Mouse (Mus musculus): ENCODE measurements around the gene Ppp4r4. TPM values are rescaled to one million over a fixed set of nuclear protein-coding genes. Genes with fewer than 3 reads are reported as not detected.
A peak's percentile ranks its signal among the peaks of the same experiment; 100 is the strongest.

The Ppp4r4 gene
- polyA plus RNA-seq, 1 experiment: 22.3 TPM

GRCm38 (mm10) chr12:103513039-103513438 lies 19.0 kb upstream of the Ppp4r4 start:
- no peak for TF ChIP-seq CTCF (IDR thresholded peaks at IDR 0.05; ENCODE audit: borderline replicate concordance, insufficient read depth, low read depth, low read length)
- TF ChIP-seq POLR2A (IDR thresholded peaks at IDR 0.05; ENCODE audit: borderline replicate concordance, insufficient read depth, low read length): no peak
- H3K4me3 ChIP-seq (replicated peaks; ENCODE audit: insufficient read depth, low read depth, low read length): no peak overlapping the region
- DNase-seq: no peak
- no peak overlapping the region for H3K27ac ChIP-seq (ENCODE audit: insufficient read depth, low read length)
- H3K27me3 ChIP-seq (ENCODE audit: control insufficient read depth, insufficient read depth, low read length): no peaks in the 10 kb centered on the region
- WGBS: 36% methylated on average over 2 of the region's 2 CpGs
- H3K4me1 ChIP-seq (ENCODE audit: control insufficient read depth, insufficient read depth, low read length): no peaks in the 10 kb centered on the region

GRCm38 (mm10) chr12:103513451-103513871 lies 18.6 kb upstream of the Ppp4r4 start:
- 15% methylated on average over 4 of the region's 4 CpGs for WGBS
- no peaks in the 10 kb centered on the region for H3K27me3 ChIP-seq (ENCODE audit: control insufficient read depth, insufficient read depth, low read length)
- no peak for TF ChIP-seq CTCF (IDR thresholded peaks at IDR 0.05; ENCODE audit: borderline replicate concordance, insufficient read depth, low read depth, low read length)
- TF ChIP-seq POLR2A (IDR thresholded peaks at IDR 0.05; ENCODE audit: borderline replicate concordance, insufficient read depth, low read length): no peak

GRCm38 (mm10) chr12:103514354-103514753 lies 17.7 kb upstream of the Ppp4r4 start:
- 35% methylated on average over 3 of the region's 3 CpGs for WGBS
- H3K4me1 ChIP-seq (ENCODE audit: control insufficient read depth, insufficient read depth, low read length): no peaks in the 10 kb centered on the region
- TF ChIP-seq CTCF (IDR thresholded peaks at IDR 0.05; ENCODE audit: borderline replicate concordance, insufficient read depth, low read depth, low read length): no peak
- TF ChIP-seq POLR2A (IDR thresholded peaks at IDR 0.05; ENCODE audit: borderline replicate concordance, insufficient read depth, low read length): no peak
- DNase-seq: no peak
- H3K27ac ChIP-seq (ENCODE audit: insufficient read depth, low read length): no peak overlapping the region
- H3K4me3 ChIP-seq (replicated peaks; ENCODE audit: insufficient read depth, low read depth, low read length): no peak overlapping the region
- no peaks in the 10 kb centered on the region for H3K27me3 ChIP-seq (ENCODE audit: control insufficient read depth, insufficient read depth, low read length)

More at GRCm38 (mm10) chr12:103513451-103513871, 18.6 kb upstream of the Ppp4r4 start:
- H3K4me3 ChIP-seq (replicated peaks; ENCODE audit: insufficient read depth, low read depth, low read length): no peak overlapping the region
- no peak overlapping the region for H3K27ac ChIP-seq (ENCODE audit: insufficient read depth, low read length)
- H3K4me1 ChIP-seq (ENCODE audit: control insufficient read depth, insufficient read depth, low read length): no peaks in the 10 kb centered on the region
- DNase-seq: no peak

GRCm38 (mm10) chr12:103515638-103516037 lies 16.4 kb upstream of the Ppp4r4 start:
- TF ChIP-seq POLR2A (IDR thresholded peaks at IDR 0.05; ENCODE audit: borderline replicate concordance, insufficient read depth, low read length): no peak
- TF ChIP-seq CTCF (IDR thresholded peaks at IDR 0.05; ENCODE audit: borderline replicate concordance, insufficient read depth, low read depth, low read length): no peak
- no peak overlapping the region for H3K4me3 ChIP-seq (replicated peaks; ENCODE audit: insufficient read depth, low read depth, low read length)
- no peaks in the 10 kb centered on the region for H3K4me1 ChIP-seq (ENCODE audit: control insufficient read depth, insufficient read depth, low read length)
- H3K27me3 ChIP-seq (ENCODE audit: control insufficient read depth, insufficient read depth, low read length): no peaks in the 10 kb centered on the region
- 87% methylated on average over 4 of the region's 4 CpGs for WGBS
- no peak overlapping the region for H3K27ac ChIP-seq (ENCODE audit: insufficient read depth, low read length)
- no peak for DNase-seq

- no peak for DNase-seq
- Histone ChIP-seq H3K27me3 (ENCODE audit: control insufficient read depth, insufficient read depth, low read length) (no peaks in the 10 kb centered on the region), H3K27ac (ENCODE audit: insufficient read depth, low read length) (no peak overlapping the region), H3K4me1 (ENCODE audit: control insufficient read depth, insufficient read depth, low read length) (no peaks in the 10 kb centered on the region), H3K4me3 (replicated peaks; ENCODE audit: insufficient read depth, low read depth, low read length) (no peak overlapping the region)
- WGBS: 88% methylated on average over 6 of the region's 6 CpGs
- TF ChIP-seq CTCF (IDR thresholded peaks at IDR 0.05; ENCODE audit: borderline replicate concordance, insufficient read depth, low read depth, low read length) (no peak), POLR2A (IDR thresholded peaks at IDR 0.05; ENCODE audit: borderline replicate concordance, insufficient read depth, low read length) (no peak)
These were observed 13.4 kb upstream of the Ppp4r4 start for GRCm38 (mm10) chr12:103518640-103519039.

- H3K4me1 ChIP-seq (ENCODE audit: control insufficient read depth, insufficient read depth, low read length): no peaks in the 10 kb centered on the region
- TF ChIP-seq POLR2A (IDR thresholded peaks at IDR 0.05; ENCODE audit: borderline replicate concordance, insufficient read depth, low read length): no peak
- no peak overlapping the region for H3K27ac ChIP-seq (ENCODE audit: insufficient read depth, low read length)
- DNase-seq: no peak
- 84% methylated on average over 2 of the region's 2 CpGs for WGBS
- H3K4me3 ChIP-seq (replicated peaks; ENCODE audit: insufficient read depth, low read depth, low read length): no peak overlapping the region
- no peaks in the 10 kb centered on the region for H3K27me3 ChIP-seq (ENCODE audit: control insufficient read depth, insufficient read depth, low read length)
These were observed 1.5 kb upstream of the Ppp4r4 start for GRCm38 (mm10) chr12:103530596-103530995.

- peak in 1 of 2 experiments; percentile 52 for DNase-seq
These were observed 739 bp downstream of the Ppp4r4 start for GRCm38 (mm10) chr12:103532649-103533395.

GRCm38 (mm10) chr12:103540429-103540828 lies 8.3 kb downstream of the Ppp4r4 start:
- H3K4me1 ChIP-seq (ENCODE audit: control insufficient read depth, insufficient read depth, low read length): no peaks in the 10 kb centered on the region
- no peak for DNase-seq
- no peak overlapping the region for H3K4me3 ChIP-seq (replicated peaks; ENCODE audit: insufficient read depth, low read depth, low read length)
- H3K27me3 ChIP-seq (ENCODE audit: control insufficient read depth, insufficient read depth, low read length): no peaks in the 10 kb centered on the region
- 66% methylated on average over 4 of the region's 4 CpGs for WGBS
- no peak for TF ChIP-seq CTCF (IDR thresholded peaks at IDR 0.05; ENCODE audit: borderline replicate concordance, insufficient read depth, low read depth, low read length)
- no peak for TF ChIP-seq POLR2A (IDR thresholded peaks at IDR 0.05; ENCODE audit: borderline replicate concordance, insufficient read depth, low read length)
- H3K27ac ChIP-seq (ENCODE audit: insufficient read depth, low read length): no peak overlapping the region

More at GRCm38 (mm10) chr12:103532649-103533395, 739 bp downstream of the Ppp4r4 start:
- H3K27me3 ChIP-seq (ENCODE audit: control insufficient read depth, insufficient read depth, low read length): no peaks in the 10 kb centered on the region
- H3K4me3 ChIP-seq (replicated peaks; ENCODE audit: insufficient read depth, low read depth, low read length): peak overlapping the region; percentile 86
- no peak for TF ChIP-seq POLR2A (IDR thresholded peaks at IDR 0.05; ENCODE audit: borderline replicate concordance, insufficient read depth, low read length)
- no peak overlapping the region for H3K27ac ChIP-seq (ENCODE audit: insufficient read depth, low read length)
- under 1% methylated on average over 44 of the region's 44 CpGs for WGBS
- H3K4me1 ChIP-seq (ENCODE audit: control insufficient read depth, insufficient read depth, low read length): no peaks in the 10 kb centered on the region
